Mouse (Mus musculus): ENCODE measurements around the gene Clip2. TPM values are rescaled to one million over a fixed set of nuclear protein-coding genes. Genes with fewer than 3 reads are reported as not detected.

The Clip2 gene
- total RNA-seq, 1 experiment from 2014 or later = 18.7 TPM

GRCm38 (mm10) chr5:134507307-134507706 lies 44.9 kb downstream of the Clip2 start:
- peak; percentile 80 to 89 for ATAC-seq (replicated peaks in 1 of 2; ENCODE audit: insufficient read depth in 1 of 2, low FRiP score in 2 of 2, low TSS enrichment in 1 of 2, low read depth in 1 of 2, poor library complexity in 2 of 2, severe bottlenecking in 2 of 2)

- ATAC-seq (replicated peaks in 1 of 2; ENCODE audit: insufficient read depth in 1 of 2, low FRiP score in 2 of 2, low TSS enrichment in 1 of 2, low read depth in 1 of 2, poor library complexity in 2 of 2, severe bottlenecking in 2 of 2) = no peak
These were observed 46.4 kb downstream of the Clip2 start for GRCm38 (mm10) chr5:134505810-134506292.

DNA sequence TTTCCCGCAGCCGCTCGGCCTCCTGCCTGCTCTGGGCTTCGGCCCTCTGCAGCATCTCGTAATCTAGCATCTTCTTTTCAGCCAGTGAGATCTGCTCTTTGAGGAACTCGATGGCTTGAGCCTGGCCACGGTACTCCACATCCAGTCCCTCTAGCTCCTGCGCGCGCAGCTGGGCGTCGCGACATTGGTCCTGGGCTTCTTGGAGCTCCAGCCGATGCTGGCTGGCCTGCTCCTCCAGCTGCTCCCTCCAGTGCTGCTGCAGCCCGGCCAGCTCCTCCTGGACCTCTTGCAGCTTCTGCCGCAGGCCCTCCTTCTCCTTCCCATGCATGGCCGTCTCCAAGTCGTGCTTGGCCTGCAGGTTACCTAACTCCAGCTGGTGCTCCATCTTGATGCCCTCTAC lies 49.6 kb downstream of the Clip2 start:
- no peak for ATAC-seq (replicated peaks in 1 of 2; ENCODE audit: insufficient read depth in 1 of 2, low FRiP score in 2 of 2, low TSS enrichment in 1 of 2, low read depth in 1 of 2, poor library complexity in 2 of 2, severe bottlenecking in 2 of 2)

DNA sequence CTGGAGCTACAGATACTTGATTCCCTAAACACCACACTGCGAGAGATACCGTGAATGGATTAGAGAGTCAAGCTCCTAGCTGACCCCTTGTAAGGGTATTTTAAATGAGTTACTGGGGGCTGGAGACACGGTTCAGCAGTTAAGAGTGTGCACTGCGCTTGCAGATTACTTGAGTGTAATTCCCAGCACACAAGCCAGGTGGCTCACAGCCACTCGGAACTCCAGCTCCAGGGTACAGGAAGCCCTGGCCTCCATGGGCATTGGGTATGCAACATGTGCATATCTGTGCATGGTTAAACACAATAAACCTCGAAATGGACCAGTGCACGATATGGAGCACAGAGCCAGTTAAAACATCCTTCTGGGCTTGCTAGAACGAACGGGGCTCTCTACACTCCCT lies 50.8 kb downstream of the Clip2 start:
- ATAC-seq (replicated peaks in 1 of 2; ENCODE audit: insufficient read depth in 1 of 2, low FRiP score in 2 of 2, low TSS enrichment in 1 of 2, low read depth in 1 of 2, poor library complexity in 2 of 2, severe bottlenecking in 2 of 2) = no peak

DNA sequence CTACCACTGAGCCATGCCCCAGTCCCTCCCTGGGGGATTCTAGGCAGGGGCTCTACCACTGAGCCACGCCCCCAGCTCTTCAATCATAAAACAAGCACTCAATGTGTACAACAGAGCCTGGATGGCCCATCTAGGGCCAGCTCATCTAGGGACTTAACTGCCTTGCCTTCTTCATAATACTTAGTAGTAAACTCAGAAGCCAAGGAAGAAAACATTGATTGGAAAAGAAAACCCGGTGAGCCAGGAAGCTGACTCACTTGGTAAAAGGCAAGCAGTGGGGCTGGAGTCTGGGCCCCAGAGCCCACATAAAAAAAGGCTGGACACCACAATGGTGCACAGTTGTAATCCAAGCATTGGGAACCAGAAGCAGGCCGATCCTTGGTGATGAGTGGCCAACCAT lies 51.6 kb downstream of the Clip2 start:
- ATAC-seq (replicated peaks in 1 of 2; ENCODE audit: insufficient read depth in 1 of 2, low FRiP score in 2 of 2, low TSS enrichment in 1 of 2, low read depth in 1 of 2, poor library complexity in 2 of 2, severe bottlenecking in 2 of 2) = no peak

- peak; percentile 44 to 63; a peak in 2 of 4 replicates for ATAC-seq (replicated peaks in 1 of 2; ENCODE audit: insufficient read depth in 1 of 2, low FRiP score in 2 of 2, low TSS enrichment in 1 of 2, low read depth in 1 of 2, poor library complexity in 2 of 2, severe bottlenecking in 2 of 2)
These were observed 52.2 kb downstream of the Clip2 start for GRCm38 (mm10) chr5:134500062-134500461.

GRCm38 (mm10) chr5:134497026-134497425 lies 55.2 kb downstream of the Clip2 start:
- no peak for ATAC-seq (replicated peaks in 1 of 2; ENCODE audit: insufficient read depth in 1 of 2, low FRiP score in 2 of 2, low TSS enrichment in 1 of 2, low read depth in 1 of 2, poor library complexity in 2 of 2, severe bottlenecking in 2 of 2)

DNA sequence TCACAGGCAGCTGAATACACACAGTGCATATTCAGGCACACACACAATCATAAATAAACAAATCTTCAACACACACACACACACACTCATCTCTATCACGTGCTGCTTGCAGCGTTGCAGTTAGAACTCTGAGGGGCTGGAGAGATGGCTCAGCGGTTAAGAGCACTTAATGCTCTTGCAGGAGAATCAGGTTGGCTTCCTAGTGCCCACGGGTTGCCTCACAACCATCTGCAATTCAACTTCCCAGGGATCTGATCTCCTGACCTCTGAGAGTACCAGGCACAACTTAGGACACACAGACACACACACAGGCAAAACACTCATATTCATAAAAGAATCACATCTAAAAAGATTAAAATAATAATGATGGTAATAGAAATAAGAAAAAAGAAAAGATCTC lies 56.4 kb downstream of the Clip2 start:
- ATAC-seq (replicated peaks in 1 of 2; ENCODE audit: insufficient read depth in 1 of 2, low FRiP score in 2 of 2, low TSS enrichment in 1 of 2, low read depth in 1 of 2, poor library complexity in 2 of 2, severe bottlenecking in 2 of 2) = no peak

DNA sequence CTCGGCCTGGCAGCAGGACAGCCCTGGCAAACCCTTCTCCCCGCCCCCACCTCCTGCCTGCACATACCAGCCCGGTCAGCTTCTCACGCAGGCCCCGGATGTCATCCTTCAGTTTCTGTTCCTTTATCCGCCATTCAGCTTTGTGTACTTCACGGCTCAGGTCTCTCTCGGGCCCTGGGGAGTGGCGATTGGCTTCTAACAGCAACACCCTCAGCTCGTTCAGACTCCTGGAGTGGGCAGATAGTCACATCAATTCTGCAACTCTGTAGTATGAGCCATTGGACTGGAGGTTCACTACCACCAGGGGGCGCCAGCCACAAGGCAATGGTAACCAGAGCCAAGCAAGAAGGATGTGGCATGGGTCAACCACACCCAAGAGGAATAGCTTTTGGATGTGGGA lies 58.1 kb downstream of the Clip2 start:
- ATAC-seq (replicated peaks in 1 of 2; ENCODE audit: insufficient read depth in 1 of 2, low FRiP score in 2 of 2, low TSS enrichment in 1 of 2, low read depth in 1 of 2, poor library complexity in 2 of 2, severe bottlenecking in 2 of 2) = peak; percentile 32 to 45; a peak in 2 of 4 replicates

- no peak for ATAC-seq (replicated peaks in 1 of 2; ENCODE audit: insufficient read depth in 1 of 2, low FRiP score in 2 of 2, low TSS enrichment in 1 of 2, low read depth in 1 of 2, poor library complexity in 2 of 2, severe bottlenecking in 2 of 2)
These were observed 59.3 kb downstream of the Clip2 start for GRCm38 (mm10) chr5:134492956-134493355.

- ATAC-seq (replicated peaks in 1 of 2; ENCODE audit: insufficient read depth in 1 of 2, low FRiP score in 2 of 2, low TSS enrichment in 1 of 2, low read depth in 1 of 2, poor library complexity in 2 of 2, severe bottlenecking in 2 of 2) = peak; percentile 92 to 97
These were observed 60.4 kb downstream of the Clip2 start for GRCm38 (mm10) chr5:134491712-134492417.

DNA sequence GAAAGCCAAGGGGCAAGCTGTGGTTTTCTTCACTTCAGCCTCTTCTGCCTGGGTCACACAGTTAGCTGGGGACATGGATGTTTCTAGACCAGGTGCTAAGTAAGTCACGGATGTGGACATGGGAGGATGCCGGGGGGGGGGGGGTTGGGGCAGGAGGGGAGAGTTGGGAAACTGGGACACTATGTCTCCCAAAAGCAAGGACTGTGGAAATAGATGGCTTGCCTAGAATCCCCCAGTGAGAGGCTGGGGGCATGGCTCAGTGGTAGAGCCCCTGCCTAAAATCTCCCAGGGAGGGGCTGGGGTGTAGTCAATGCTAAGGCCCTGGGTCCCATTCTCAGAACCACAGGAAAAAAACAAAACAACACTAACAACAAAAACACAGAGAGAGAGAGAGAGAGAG lies 61.0 kb downstream of the Clip2 start:
- no peak for ATAC-seq (replicated peaks in 1 of 2; ENCODE audit: insufficient read depth in 1 of 2, low FRiP score in 2 of 2, low TSS enrichment in 1 of 2, low read depth in 1 of 2, poor library complexity in 2 of 2, severe bottlenecking in 2 of 2)

DNA sequence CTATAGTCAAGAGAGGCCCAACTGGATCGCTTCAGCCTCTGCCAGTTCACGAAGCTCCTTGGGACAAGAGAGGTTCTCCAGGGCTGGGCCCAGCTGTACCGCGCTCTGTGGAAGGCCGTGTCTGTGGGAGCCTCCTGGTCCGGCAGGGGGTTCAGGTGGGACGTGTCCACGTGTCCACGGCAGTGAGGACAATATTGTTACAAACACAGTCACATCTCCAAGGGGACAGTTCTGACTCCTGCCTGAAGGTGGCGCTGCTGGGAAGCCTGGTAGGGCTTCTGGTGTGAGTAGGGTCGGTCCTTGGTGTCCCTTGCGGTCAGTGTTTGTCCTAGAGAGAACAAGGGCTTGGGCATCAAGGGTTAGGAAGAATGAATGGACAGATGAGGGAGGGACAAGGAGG lies 61.8 kb downstream of the Clip2 start:
- ATAC-seq (replicated peaks in 1 of 2; ENCODE audit: insufficient read depth in 1 of 2, low FRiP score in 2 of 2, low TSS enrichment in 1 of 2, low read depth in 1 of 2, poor library complexity in 2 of 2, severe bottlenecking in 2 of 2) = no peak

DNA sequence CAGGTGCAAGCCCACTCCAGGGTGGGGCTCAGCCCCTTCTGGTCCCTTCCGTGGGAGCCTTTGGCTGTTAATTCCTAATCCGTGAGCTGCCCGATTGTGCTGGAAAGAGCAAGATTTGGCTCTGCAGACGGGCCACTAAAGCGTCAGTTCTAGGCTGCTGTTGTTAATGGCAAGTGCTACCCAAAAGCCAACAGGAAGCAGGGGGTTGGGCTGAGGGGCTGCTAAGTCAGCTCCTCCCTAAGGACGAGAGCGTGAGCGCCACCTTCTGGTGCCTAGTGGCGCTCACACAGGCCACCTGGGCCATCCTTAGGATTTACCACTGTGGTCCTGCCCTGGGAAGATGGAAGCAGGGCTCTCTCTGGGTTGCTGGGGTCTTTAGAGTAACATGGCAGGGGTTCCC lies 62.7 kb downstream of the Clip2 start:
- ATAC-seq (replicated peaks in 1 of 2; ENCODE audit: insufficient read depth in 1 of 2, low FRiP score in 2 of 2, low TSS enrichment in 1 of 2, low read depth in 1 of 2, poor library complexity in 2 of 2, severe bottlenecking in 2 of 2) = peak; percentile 47 to 51

- ATAC-seq (replicated peaks in 1 of 2; ENCODE audit: insufficient read depth in 1 of 2, low FRiP score in 2 of 2, low TSS enrichment in 1 of 2, low read depth in 1 of 2, poor library complexity in 2 of 2, severe bottlenecking in 2 of 2) = no peak
These were observed 63.6 kb downstream of the Clip2 start for GRCm38 (mm10) chr5:134488596-134488995.

DNA sequence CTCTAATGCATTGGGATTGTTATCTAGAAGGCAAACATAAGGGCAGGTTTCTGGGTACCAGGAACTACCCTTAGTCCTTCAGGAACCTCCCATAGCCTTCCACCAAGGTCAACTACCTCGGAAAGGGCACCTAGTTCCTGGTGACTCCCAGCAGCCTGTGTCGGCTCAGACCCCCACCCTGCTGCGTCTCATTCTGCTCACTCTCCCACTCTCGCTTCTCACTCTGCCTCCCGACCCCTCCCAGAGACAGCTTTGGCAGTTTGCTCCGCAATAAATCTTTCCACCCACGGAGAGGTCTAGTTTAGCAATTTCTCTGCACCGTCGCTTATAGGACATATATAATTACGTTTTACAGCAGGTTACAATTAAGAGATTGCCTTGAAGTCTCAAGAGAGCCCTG lies 64.2 kb downstream of the Clip2 start:
- no peak for ATAC-seq (replicated peaks in 1 of 2; ENCODE audit: insufficient read depth in 1 of 2, low FRiP score in 2 of 2, low TSS enrichment in 1 of 2, low read depth in 1 of 2, poor library complexity in 2 of 2, severe bottlenecking in 2 of 2)

DNA sequence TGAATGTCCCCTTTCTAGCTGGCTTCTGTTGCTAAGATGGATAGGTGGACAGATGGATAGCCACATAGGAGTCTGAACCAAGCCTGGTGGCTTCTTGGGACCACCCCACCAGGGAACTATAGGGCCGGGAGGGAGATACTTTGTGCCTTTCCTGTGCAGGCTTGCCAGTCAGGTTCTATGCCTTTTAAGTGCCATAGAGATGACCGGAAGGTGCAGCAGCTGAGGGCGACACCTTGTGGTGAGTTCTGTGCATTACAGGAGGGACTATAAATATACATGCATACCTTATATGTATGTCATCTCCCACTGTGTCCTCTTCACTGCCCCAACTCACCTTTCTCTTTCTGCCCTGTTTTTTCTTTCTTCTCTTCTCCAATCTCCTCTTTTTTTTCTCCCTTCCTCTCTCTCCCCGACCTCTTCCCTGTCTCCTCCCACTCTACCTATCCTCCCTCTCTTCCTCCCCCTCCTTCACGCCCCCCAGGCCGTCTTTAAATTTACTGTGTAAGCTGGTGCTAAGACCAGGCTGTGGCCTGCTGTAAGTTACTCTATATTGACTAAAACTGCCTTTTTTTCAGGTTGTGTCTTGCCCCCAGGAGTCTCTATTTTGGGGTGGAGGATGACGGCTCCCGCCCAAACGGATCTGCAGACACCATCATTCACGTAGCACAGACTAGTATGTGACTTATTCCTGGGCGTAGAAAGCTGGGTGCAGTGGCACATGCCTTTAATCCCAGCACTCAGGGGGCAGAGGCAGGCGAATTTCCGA lies 66.2 kb downstream of the Clip2 start:
- peak; percentile 72 to 77 for ATAC-seq (replicated peaks in 1 of 2; ENCODE audit: insufficient read depth in 1 of 2, low FRiP score in 2 of 2, low TSS enrichment in 1 of 2, low read depth in 1 of 2, poor library complexity in 2 of 2, severe bottlenecking in 2 of 2)

- ATAC-seq (replicated peaks in 1 of 2; ENCODE audit: insufficient read depth in 1 of 2, low FRiP score in 2 of 2, low TSS enrichment in 1 of 2, low read depth in 1 of 2, poor library complexity in 2 of 2, severe bottlenecking in 2 of 2) = no peak
These were observed 67.0 kb downstream of the Clip2 start for GRCm38 (mm10) chr5:134485183-134485730.

Data from hematopoietic stem cell, adult 5-6 weeks (primary cell).